Mouse (Mus musculus) gastrocnemius, adult 18-20 months (tissue): Measurements from ENCODE around the gene Tuft1. TPM values are rescaled to one million over a fixed set of nuclear protein-coding genes. Genes with fewer than 3 reads are reported as not detected.
"Not testable (repeated sequence)": the region's sequence is repeated elsewhere in the genome, so short reads cannot be mapped to it uniquely, and the experiment has no call there.

Experiments
- DNase-seq: peaks from one replicate; pipeline ENCODE4 v3.0.0; 2021; ENCODE audit warnings: low spot score
- total RNA-seq, 2 experiments: library from RNA; stranded (reverse); gene quantifications; 2 replicates each; pipeline ENCODE4 v1.2.3; 2021

The Tuft1 gene
- total RNA-seq, 2 experiments from 2014 or later: 0.85 to 0.94 TPM

- DNase-seq: not testable (repeated sequence)
Measured at GRCm38 (mm10) chr3:94660841-94661240, 2.2 kb upstream of the Tuft1 start.

GRCm38 (mm10) chr3:94659142-94659748 is 573 bp upstream of the Tuft1 start:
- DNase-seq: not testable (repeated sequence)

DNA sequence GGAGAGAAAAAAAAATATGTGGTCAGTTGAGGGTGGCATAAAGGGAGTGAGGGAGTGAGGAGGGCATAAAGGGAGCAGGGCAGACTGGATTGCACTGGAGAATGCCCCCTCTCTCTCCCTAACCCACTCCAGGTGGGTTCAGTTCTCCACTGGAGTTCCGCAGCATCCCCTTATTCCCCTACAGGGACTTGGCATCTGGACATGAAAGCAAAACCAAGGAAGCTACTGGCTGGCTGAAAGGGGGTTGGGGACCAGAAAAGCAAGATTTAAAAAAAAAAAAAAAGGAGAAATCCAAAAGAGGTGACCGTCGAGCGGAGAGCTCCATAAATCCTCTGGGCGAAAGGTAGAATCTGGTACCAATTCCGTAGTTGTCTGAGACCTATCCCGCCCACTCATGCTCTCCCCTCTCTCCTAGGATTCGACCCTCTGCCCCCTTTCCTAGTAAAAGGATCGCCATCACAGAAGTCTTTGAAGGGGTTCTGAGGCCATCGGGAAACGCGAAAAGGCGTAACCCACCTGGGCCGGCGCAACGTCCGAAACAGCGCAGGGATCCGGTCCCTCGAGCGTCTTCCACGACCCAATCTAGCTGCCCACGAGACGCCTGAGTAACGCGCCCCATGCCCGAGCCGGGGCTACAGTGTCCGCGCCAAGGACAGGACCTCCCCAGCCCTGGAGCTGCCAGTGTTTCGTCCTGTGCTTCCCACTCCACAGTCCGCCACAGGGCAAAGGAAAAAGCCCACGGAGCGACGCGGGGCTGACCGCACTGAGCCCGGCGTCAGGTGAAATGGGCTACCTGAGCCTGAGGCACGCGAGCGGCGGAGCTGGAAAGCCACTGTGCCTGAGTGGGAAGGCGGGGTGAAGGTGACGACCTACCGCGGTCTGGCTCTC is 576 bp downstream of the Tuft1 start:
- DNase-seq: not testable (repeated sequence)

DNA sequence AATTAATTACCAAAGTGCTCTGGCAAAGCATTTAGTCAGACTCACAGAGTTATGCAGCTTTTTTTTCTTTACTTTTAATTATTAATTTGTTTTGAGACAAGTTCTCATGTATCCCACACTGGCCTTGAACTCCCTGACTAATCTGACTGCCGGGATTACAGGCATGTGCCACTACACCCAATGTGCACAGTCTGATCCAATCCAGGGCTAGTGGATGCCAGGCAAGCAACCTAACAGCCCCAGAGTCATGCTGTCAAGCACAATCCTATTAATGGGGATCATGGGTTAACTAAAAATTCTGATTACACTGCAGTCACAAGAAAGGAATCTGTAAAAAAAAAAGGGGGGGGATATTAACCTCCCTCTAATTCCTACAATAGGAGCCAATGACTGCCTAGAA is 4.7 kb downstream of the Tuft1 start:
- not testable (repeated sequence) for DNase-seq

- no peak for DNase-seq
Measured at GRCm38 (mm10) chr3:94650409-94650808, 8.3 kb downstream of the Tuft1 start.

GRCm38 (mm10) chr3:94648755-94649590 is 9.7 kb downstream of the Tuft1 start:
- DNase-seq: no peak

DNA sequence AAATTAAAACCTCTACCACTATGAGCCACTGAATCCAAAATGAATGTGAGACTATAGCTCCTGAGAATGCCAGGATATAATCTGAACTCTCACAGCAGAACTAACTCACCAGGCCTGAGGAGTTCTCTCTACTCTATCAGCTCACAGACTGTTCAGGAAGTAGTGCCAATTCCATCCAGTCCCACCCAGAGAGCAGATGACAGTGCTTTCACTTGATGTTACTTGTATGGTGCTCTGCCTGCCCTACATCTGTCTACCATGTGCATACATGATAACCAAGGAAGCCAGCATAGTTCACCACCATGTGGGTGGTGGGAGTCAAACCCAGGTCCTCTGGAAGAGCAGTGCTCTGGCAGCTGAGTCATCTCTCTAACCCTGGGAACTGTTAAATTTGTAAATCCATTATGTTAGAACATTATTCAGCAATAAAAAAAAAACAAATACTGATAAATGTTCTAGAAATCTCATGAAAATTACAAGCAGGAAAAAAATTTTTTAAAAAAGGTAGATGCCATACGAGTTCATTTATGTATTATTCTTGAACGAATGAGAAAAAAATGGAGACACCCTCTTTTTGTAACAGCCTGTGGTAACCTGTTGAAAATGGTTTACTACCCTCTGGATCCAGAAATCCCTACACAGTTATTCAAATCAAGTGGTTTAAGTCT is 16.0 kb downstream of the Tuft1 start, which contains the start of gene Gm10972:
Gene Gm10972, plus strand, starts transcription at position 618 of the 668 bp plus-strand sequence.
- not testable (repeated sequence) for DNase-seq

- DNase-seq: no peak
Measured at GRCm38 (mm10) chr3:94629876-94630275, 28.8 kb downstream of the Tuft1 start.

GRCm38 (mm10) chr3:94628712-94629111 is 30.0 kb downstream of the Tuft1 start:
- DNase-seq: no peak

GRCm38 (mm10) chr3:94624281-94624680 is 34.4 kb downstream of the Tuft1 start:
- DNase-seq: no peak

GRCm38 (mm10) chr3:94622550-94622949 is 36.1 kb downstream of the Tuft1 start:
- no peak for DNase-seq

DNA sequence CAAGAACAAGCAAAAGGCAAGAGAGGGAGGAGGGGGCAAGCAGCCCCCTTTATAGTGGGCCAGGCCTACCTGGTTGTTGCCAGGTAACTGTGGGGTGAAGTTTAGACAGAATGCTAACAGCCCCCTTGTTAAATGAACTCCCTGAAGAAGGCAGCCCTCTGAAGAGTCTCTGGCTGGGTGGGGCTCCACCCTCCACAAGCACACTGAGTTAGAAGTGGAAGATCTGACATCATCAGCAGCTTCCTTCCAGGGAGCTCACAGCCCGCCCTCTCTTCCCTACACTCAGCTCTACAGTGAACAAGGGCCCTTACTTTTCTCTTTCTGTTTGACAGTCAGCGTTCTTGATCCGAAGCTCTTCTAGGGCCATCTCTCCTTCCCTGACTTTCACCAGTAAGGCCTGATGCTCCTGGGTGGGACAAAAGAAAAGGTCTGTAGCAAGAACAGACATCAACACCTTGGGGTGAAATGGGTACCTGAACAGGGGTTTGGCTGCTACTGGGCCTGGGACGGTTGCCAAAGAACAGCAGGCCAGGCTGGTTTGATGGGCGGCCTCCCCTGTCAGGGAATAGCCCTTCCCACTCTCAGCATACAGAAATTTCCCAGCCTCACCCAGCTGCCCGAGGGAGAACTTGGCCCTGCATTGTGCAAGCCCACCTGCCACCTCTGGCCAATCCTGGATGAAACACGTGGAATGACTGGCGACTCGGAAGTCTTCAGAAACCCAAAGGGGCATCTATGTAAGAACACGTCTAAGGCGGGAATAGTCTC is 36.7 kb downstream of the Tuft1 start:
- DNase-seq: no peak

- peak; percentile 39 for DNase-seq
Measured at GRCm38 (mm10) chr3:94616717-94617116, 42.0 kb downstream of the Tuft1 start.

DNA sequence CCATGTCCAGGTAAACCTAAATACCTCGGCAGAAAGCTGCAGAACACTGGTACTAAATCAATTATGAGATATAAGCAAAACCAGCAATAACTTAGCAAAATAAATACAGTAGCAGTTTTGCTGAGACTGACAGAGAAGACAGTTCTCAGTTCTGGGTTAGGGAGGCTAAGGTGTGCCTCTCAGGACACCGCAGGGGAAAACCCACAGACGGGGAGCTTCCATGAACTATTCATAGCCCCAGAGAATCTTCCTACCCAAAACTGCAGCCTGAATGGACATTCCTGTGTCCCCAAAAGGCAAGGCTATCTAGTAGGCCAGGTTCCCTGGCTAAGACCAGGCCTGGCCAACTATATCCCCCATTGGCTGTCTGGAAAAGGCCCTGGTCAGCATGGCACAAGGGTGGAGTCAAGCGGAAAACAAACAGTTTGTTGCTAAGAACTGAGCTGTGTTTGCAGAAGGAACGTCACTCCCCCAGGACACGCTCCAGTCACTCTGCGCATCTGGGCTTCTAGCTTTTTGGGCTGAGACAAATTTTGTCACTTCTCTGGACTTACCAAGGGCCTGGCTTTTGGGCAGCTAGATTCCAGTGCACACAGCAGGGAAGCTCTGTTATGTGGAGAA is 45.3 kb downstream of the Tuft1 start:
- DNase-seq: peak; percentile 48

DNA sequence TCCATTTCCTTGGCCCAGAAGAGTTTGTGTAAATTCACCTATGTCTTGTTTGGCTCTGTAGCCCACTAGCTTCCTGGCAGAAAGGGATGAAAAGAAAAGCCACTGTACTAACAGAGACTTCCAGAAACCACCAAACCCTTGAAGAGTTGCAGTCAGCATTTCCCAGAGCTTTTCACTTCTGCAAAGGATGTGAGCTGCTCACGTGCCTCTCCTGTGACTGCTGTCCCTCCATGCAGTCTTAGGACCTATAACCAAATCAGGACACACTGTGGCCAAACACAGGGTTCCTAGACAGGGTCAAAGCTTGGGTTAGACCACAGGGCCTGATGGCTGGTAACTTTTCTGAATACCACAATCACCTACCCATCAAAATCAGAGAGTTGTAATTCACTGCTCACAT is 46.4 kb downstream of the Tuft1 start:
- no peak for DNase-seq

GRCm38 (mm10) chr3:94611834-94612233 is 46.8 kb downstream of the Tuft1 start:
- no peak for DNase-seq

DNA sequence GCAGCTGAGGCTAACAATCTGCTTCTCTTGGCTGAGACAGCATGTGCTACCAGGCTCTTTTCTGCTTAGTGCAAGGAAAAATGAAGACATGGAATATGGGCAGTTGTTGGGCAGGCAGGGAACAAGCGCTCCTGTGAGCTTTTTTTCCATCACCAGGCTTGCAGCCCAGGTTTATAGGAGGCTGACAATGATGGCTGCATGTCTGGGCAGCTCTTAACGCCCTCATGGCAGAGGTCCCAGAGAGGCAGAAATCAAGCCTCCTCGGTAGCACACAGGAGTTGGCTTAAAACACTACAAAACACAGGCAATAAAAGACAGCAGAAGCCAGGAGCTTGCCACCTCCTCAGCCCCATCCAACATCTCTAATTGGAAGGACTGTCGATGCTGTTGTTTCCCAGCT is 47.3 kb downstream of the Tuft1 start:
- no peak for DNase-seq

- DNase-seq: peak; percentile 54
Measured at GRCm38 (mm10) chr3:94610581-94610980, 48.1 kb downstream of the Tuft1 start.

DNA sequence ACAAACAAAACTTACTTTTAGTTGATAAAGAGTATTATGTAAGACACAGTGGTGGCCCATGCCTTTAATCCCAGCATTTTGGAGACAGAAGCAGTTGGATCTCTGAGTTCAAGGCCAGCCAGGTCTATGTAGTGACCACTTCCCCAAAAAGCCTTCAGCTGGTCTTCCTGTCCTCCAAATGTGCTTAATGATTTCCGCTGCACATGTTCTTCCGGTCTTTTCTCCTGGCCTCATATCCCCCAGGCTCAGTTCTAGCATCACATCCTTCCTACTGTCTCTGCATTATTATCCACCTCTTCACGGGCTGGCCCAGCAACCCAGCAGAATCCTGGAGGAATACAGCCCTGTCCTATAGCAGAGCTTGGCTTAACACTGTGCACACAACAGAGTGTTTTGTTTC is 49.1 kb downstream of the Tuft1 start:
- DNase-seq: no peak

GRCm38 (mm10) chr3:94601959-94602358 is 56.7 kb downstream of the Tuft1 start:
- DNase-seq: peak; percentile 63
